Mouse (Mus musculus): ENCODE results near the gene Wdr75. TPM values are rescaled to one million over a fixed set of nuclear protein-coding genes. Genes with fewer than 3 reads are reported as not detected.

Gene Wdr75
- polyA plus RNA-seq, 1 experiment from 2014 or later: 98.2 TPM

GRCm38 (mm10) chr1:45826148-45826547 lies 31.2 kb downstream of the Wdr75 start:
- no peak overlapping the region for H3K9ac ChIP-seq (ENCODE audit: low read length)
- H3K36me3 ChIP-seq (ENCODE audit: control insufficient read depth, insufficient read depth, low read length): peaks cover 8% of the 10 kb centered on the region
- no peak overlapping the region for H3K4me3 ChIP-seq (ENCODE audit: low read depth, low read length)
- ATAC-seq (ENCODE audit: insufficient number of reproducible peaks, low FRiP score, low TSS enrichment, low read depth): no peak
- H3K9me3 ChIP-seq (ENCODE audit: control insufficient read depth, low read length): no peaks in the 10 kb centered on the region
- H3K4me1 ChIP-seq (ENCODE audit: control insufficient read depth, insufficient read depth, low read length): no peaks in the 10 kb centered on the region
- DNase-seq (ENCODE audit: low spot score): no peak
- H3K4me2 ChIP-seq (ENCODE audit: low read depth, severe bottlenecking): no peak overlapping the region
- no peak overlapping the region for H3K27ac ChIP-seq (replicated peaks; ENCODE audit: low read depth, low read length)
- 93% methylated on average over 2 of the region's 2 CpGs for WGBS
- H3K27me3 ChIP-seq (ENCODE audit: control insufficient read depth, insufficient read depth, low read length): no peaks in the 10 kb centered on the region

DNA sequence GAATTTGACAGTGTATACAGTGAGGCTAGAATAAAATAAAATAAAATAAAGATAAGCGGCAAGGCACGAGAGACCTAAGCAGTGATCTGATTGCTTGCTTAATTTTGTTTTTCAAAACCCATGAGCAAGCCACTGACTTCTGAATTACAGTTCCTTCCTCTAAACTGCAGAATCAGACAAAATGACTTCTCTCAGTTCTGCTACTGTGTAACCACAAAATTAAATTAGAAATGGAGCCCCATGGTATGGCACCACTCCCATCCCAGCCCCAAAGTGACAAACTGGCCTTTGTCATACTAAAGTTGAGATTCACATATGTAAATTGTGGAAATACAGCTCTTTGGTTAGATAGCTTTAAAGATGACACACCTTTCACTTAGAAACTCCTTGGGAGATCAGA lies 31.8 kb downstream of the Wdr75 start:
- Histone ChIP-seq H3K27me3 (ENCODE audit: control insufficient read depth, insufficient read depth, low read length) (no peaks in the 10 kb centered on the region), H3K4me2 (ENCODE audit: low read depth, severe bottlenecking) (no peak overlapping the region), H3K4me3 (ENCODE audit: low read depth, low read length) (no peak overlapping the region), H3K9me3 (ENCODE audit: control insufficient read depth, low read length) (no peaks in the 10 kb centered on the region), H3K36me3 (ENCODE audit: control insufficient read depth, insufficient read depth, low read length) (peaks cover 8% of the 10 kb centered on the region), H3K4me1 (ENCODE audit: control insufficient read depth, insufficient read depth, low read length) (no peaks in the 10 kb centered on the region), H3K27ac (replicated peaks; ENCODE audit: low read depth, low read length) (no peak overlapping the region), H3K9ac (ENCODE audit: low read length) (no peak overlapping the region)
- DNase-seq (ENCODE audit: low spot score) (no peak), ATAC-seq (ENCODE audit: insufficient number of reproducible peaks, low FRiP score, low TSS enrichment, low read depth) (no peak)
- WGBS: 95% methylated on average over 2 of the region's 2 CpGs

- Histone ChIP-seq H3K9ac (ENCODE audit: low read length) (no peak overlapping the region), H3K4me2 (ENCODE audit: low read depth, severe bottlenecking) (no peak overlapping the region), H3K4me1 (ENCODE audit: control insufficient read depth, insufficient read depth, low read length) (no peaks in the 10 kb centered on the region), H3K9me3 (ENCODE audit: control insufficient read depth, low read length) (no peaks in the 10 kb centered on the region), H3K36me3 (ENCODE audit: control insufficient read depth, insufficient read depth, low read length) (no peaks in the 10 kb centered on the region; the same call in 1 of the 2 replicates), H3K4me3 (ENCODE audit: low read depth, low read length) (no peak overlapping the region), H3K27me3 (ENCODE audit: control insufficient read depth, insufficient read depth, low read length) (no peaks in the 10 kb centered on the region), H3K27ac (replicated peaks; ENCODE audit: low read depth, low read length) (no peak overlapping the region)
- 85% methylated on average over 8 of the region's 8 CpGs for WGBS
- DNase-seq (ENCODE audit: low spot score): no peak
- no peak for ATAC-seq (ENCODE audit: insufficient number of reproducible peaks, low FRiP score, low TSS enrichment, low read depth)
These were observed 35.7 kb downstream of the Wdr75 start for GRCm38 (mm10) chr1:45830453-45831206.

- Histone ChIP-seq H3K36me3 (ENCODE audit: control insufficient read depth, insufficient read depth, low read length) (no peaks in the 10 kb centered on the region; the same call in 1 of the 2 replicates), H3K27me3 (ENCODE audit: control insufficient read depth, insufficient read depth, low read length) (no peaks in the 10 kb centered on the region), H3K27ac (replicated peaks; ENCODE audit: low read depth, low read length) (no peak overlapping the region), H3K4me2 (ENCODE audit: low read depth, severe bottlenecking) (no peak overlapping the region), H3K9me3 (ENCODE audit: control insufficient read depth, low read length) (no peaks in the 10 kb centered on the region), H3K4me1 (ENCODE audit: control insufficient read depth, insufficient read depth, low read length) (no peaks in the 10 kb centered on the region), H3K4me3 (ENCODE audit: low read depth, low read length) (no peak overlapping the region), H3K9ac (ENCODE audit: low read length) (no peak overlapping the region)
- no peak for DNase-seq (ENCODE audit: low spot score)
- 75% methylated on average over 4 of the region's 4 CpGs for WGBS
- no peak for ATAC-seq (ENCODE audit: insufficient number of reproducible peaks, low FRiP score, low TSS enrichment, low read depth)
These were observed 40.5 kb downstream of the Wdr75 start for GRCm38 (mm10) chr1:45835362-45836063.

- Histone ChIP-seq H3K4me3 (ENCODE audit: low read depth, low read length) (no peak overlapping the region), H3K4me1 (ENCODE audit: control insufficient read depth, insufficient read depth, low read length) (no peaks in the 10 kb centered on the region), H3K9me3 (ENCODE audit: control insufficient read depth, low read length) (no peaks in the 10 kb centered on the region), H3K36me3 (ENCODE audit: control insufficient read depth, insufficient read depth, low read length) (no peaks in the 10 kb centered on the region), H3K27ac (replicated peaks; ENCODE audit: low read depth, low read length) (no peak overlapping the region), H3K9ac (ENCODE audit: low read length) (no peak overlapping the region), H3K27me3 (ENCODE audit: control insufficient read depth, insufficient read depth, low read length) (no peaks in the 10 kb centered on the region), H3K4me2 (ENCODE audit: low read depth, severe bottlenecking) (no peak overlapping the region)
- no peak for DNase-seq (ENCODE audit: low spot score)
- ATAC-seq (ENCODE audit: insufficient number of reproducible peaks, low FRiP score, low TSS enrichment, low read depth): no peak
- WGBS: 90% methylated on average over 4 of the region's 4 CpGs
These were observed 42.8 kb downstream of the Wdr75 start for GRCm38 (mm10) chr1:45837736-45838135.

- H3K4me1 ChIP-seq (ENCODE audit: control insufficient read depth, insufficient read depth, low read length): no peaks in the 10 kb centered on the region
- no peaks in the 10 kb centered on the region for H3K9me3 ChIP-seq (ENCODE audit: control insufficient read depth, low read length)
- H3K27ac ChIP-seq (replicated peaks; ENCODE audit: low read depth, low read length): no peak overlapping the region
- no peak for ATAC-seq (ENCODE audit: insufficient number of reproducible peaks, low FRiP score, low TSS enrichment, low read depth)
- no peak overlapping the region for H3K4me2 ChIP-seq (ENCODE audit: low read depth, severe bottlenecking)
- H3K9ac ChIP-seq (ENCODE audit: low read length): no peak overlapping the region
- no peaks in the 10 kb centered on the region for H3K27me3 ChIP-seq (ENCODE audit: control insufficient read depth, insufficient read depth, low read length)
- H3K4me3 ChIP-seq (ENCODE audit: low read depth, low read length): no peak overlapping the region
- DNase-seq (ENCODE audit: low spot score): no peak
- no peaks in the 10 kb centered on the region for H3K36me3 ChIP-seq (ENCODE audit: control insufficient read depth, insufficient read depth, low read length)
These were observed 43.3 kb downstream of the Wdr75 start for GRCm38 (mm10) chr1:45838271-45838670.

DNA sequence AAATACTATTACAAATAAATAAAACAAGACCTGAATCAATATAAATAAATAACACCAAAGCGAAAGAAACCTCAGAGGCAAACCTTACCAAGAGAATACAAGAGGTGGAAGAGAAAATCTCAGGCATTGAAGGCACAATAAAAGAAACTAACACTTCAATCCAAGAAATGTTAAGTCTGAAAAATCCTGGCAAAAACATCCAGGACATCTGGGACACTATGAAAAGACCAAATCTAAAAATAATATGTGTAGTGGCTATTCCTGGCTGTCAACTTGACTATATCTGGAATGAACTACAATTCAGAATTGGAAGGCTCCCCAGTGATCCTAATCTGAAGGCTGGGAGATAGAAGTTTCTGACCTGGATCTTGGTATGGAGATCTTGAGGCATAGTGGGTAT lies 50.5 kb downstream of the Wdr75 start:
- no peak overlapping the region for H3K27ac ChIP-seq (replicated peaks; ENCODE audit: low read depth, low read length)
- H3K4me1 ChIP-seq (ENCODE audit: control insufficient read depth, insufficient read depth, low read length): no peaks in the 10 kb centered on the region
- no peaks in the 10 kb centered on the region for H3K9me3 ChIP-seq (ENCODE audit: control insufficient read depth, low read length)
- no peak overlapping the region for H3K9ac ChIP-seq (ENCODE audit: low read length)
- no peaks in the 10 kb centered on the region for H3K27me3 ChIP-seq (ENCODE audit: control insufficient read depth, insufficient read depth, low read length)
- WGBS: 91% methylated on average over 1 of the region's 1 CpGs
- DNase-seq (ENCODE audit: low spot score) (no peak), ATAC-seq (ENCODE audit: insufficient number of reproducible peaks, low FRiP score, low TSS enrichment, low read depth) (no peak)
- no peaks in the 10 kb centered on the region for H3K36me3 ChIP-seq (ENCODE audit: control insufficient read depth, insufficient read depth, low read length)
- no peak overlapping the region for H3K4me3 ChIP-seq (ENCODE audit: low read depth, low read length)
- no peak overlapping the region for H3K4me2 ChIP-seq (ENCODE audit: low read depth, severe bottlenecking)

- Histone ChIP-seq H3K9ac (ENCODE audit: low read length) (no peak overlapping the region), H3K36me3 (ENCODE audit: control insufficient read depth, insufficient read depth, low read length) (no peaks in the 10 kb centered on the region), H3K27ac (replicated peaks; ENCODE audit: low read depth, low read length) (no peak overlapping the region), H3K27me3 (ENCODE audit: control insufficient read depth, insufficient read depth, low read length) (no peaks in the 10 kb centered on the region), H3K4me3 (ENCODE audit: low read depth, low read length) (no peak overlapping the region), H3K9me3 (ENCODE audit: control insufficient read depth, low read length) (no peaks in the 10 kb centered on the region), H3K4me2 (ENCODE audit: low read depth, severe bottlenecking) (no peak overlapping the region), H3K4me1 (ENCODE audit: control insufficient read depth, insufficient read depth, low read length) (no peaks in the 10 kb centered on the region; the same call in 1 of the 2 replicates)
- ATAC-seq (ENCODE audit: insufficient number of reproducible peaks, low FRiP score, low TSS enrichment, low read depth): no peak
- WGBS: 80% methylated on average over 1 of the region's 1 CpGs
- DNase-seq (ENCODE audit: low spot score): no peak
These were observed 63.1 kb downstream of the Wdr75 start for GRCm38 (mm10) chr1:45858038-45858437.
